8 mouse cellular contexts compared by ENCODE assay signal in the genomic region with DNA sequence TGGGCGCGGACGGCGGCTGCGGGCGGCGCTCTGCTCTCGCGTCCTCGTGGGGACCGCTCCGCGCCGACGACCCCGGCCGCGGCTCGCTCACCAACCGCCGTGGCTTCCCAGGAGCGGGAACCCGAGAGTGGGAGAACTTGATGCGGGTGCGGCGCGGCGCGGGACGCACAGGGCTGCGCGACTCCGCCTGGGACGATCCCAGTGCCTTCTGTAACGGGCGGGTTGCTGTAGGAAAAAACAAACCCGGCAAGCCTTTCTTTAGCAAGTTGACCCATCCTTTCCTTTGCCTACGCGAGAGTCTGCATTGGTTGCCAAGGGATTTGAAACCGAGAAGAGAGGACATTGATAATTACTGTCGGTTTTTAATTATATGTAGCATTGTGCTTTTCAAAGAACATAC. TPM values are rescaled to one million over a fixed set of nuclear protein-coding genes. Genes with fewer than 3 reads are reported as not detected.
A peak's percentile ranks its signal among the peaks of the same experiment; 100 is the strongest.
DNase-seq lines count a peak whose midpoint lies in the region; ATAC-seq and TF ChIP-seq lines count a peak whose summit lies in the region.

No protein-coding gene starts in this region.

- H3K27me3 ChIP-seq in kidney, adult 2 months (replicated peaks; ENCODE audit: control insufficient read depth, insufficient read depth, low read length): no peaks in the 10 kb centered on the region
- H3K27me3 ChIP-seq in forebrain, embryonic 12.5 days: no peaks in the 10 kb centered on the region
- H3K27me3 ChIP-seq in liver, embryonic 14.5 days (ENCODE audit: control insufficient read depth, insufficient read depth, low read length): no peaks in the 10 kb centered on the region

- peak; percentile 72; the same call in 1 of the 2 replicates for ATAC-seq in forebrain, embryonic 12.5 days (ENCODE audit: low FRiP score)
- ATAC-seq in liver, embryonic 14.5 days (ENCODE audit: insufficient read depth): peak; percentile 61
- ATAC-seq in CD4-positive, CD25-positive, alpha-beta regulatory T cell, adult 4 months: no peak
- no peak for ATAC-seq in megakaryocyte-erythroid progenitor cell, adult 5-6 weeks (replicated peaks; ENCODE audit: low FRiP score, low TSS enrichment, poor library complexity, severe bottlenecking)

- TF ChIP-seq CTCF in kidney, adult 2 months (conservative IDR thresholded peaks at IDR 0.05; ENCODE audit: insufficient read depth, insufficient read length, low read depth, low read length): no peak
- TF ChIP-seq CTCF in liver, embryonic 14.5 days (IDR thresholded peaks at IDR 0.05; ENCODE audit: low read depth): no peak

- H3K27ac ChIP-seq in kidney, adult 2 months (ENCODE audit: insufficient read depth, low read depth, low read length): peak overlapping the region; percentile 37
- peak overlapping the region; percentile 93 for H3K27ac ChIP-seq in forebrain, embryonic 12.5 days
- peak overlapping the region; percentile 6 for H3K27ac ChIP-seq in liver, embryonic 14.5 days

- no peak for DNase-seq in kidney, adult 2 months
- DNase-seq in kidney, adult 9 months: no peak
- peak; percentile 61 for DNase-seq in NIH3T3 (ENCODE audit: low read depth)
- DNase-seq in liver, embryonic 14.5 days (ENCODE audit: low read depth in 3 of 3, low spot score in 3 of 3): no peak
- no peak for DNase-seq in thymus, postnatal 14 days

- TF ChIP-seq POLR2A in kidney, adult 2 months (IDR thresholded peaks at IDR 0.05; ENCODE audit: low read depth, low read length): no peak

- H3K9me3 ChIP-seq in forebrain, embryonic 12.5 days: no peaks in the 10 kb centered on the region
- H3K9me3 ChIP-seq in liver, embryonic 14.5 days (ENCODE audit: control insufficient read depth, low read length): no peaks in the 10 kb centered on the region

- no peaks in the 10 kb centered on the region for H3K4me1 ChIP-seq in kidney, adult 2 months (ENCODE audit: control insufficient read depth, insufficient read depth, low read length)
- peaks cover 10% of the 10 kb centered on the region for H3K4me1 ChIP-seq in forebrain, embryonic 12.5 days
- peaks cover 0 to 7% of the 10 kb centered on the region in 2 experiments; a peak in 2 of 4 replicates for H3K4me1 ChIP-seq in liver, embryonic 14.5 days (replicated peaks; ENCODE audit: control insufficient read depth in 2 of 2, insufficient read depth in 2 of 2, low read length in 1 of 2)

- H3K4me2 ChIP-seq in forebrain, embryonic 12.5 days: peak overlapping the region; percentile 60
- peak overlapping the region; percentile 81 for H3K4me2 ChIP-seq in liver, embryonic 14.5 days (ENCODE audit: low read depth)

- no peak for TF ChIP-seq EP300 in liver, embryonic 14.5 days (IDR thresholded peaks at IDR 0.05; ENCODE audit: low read depth)

- under 1% methylated on average over 41 of the region's 41 CpGs for WGBS in kidney, adult 2 months
- 0% methylated on average over 41 of the region's 41 CpGs for WGBS in forebrain, embryonic 12.5 days
- WGBS in liver, embryonic 14.5 days (ENCODE audit: insufficient replicate concordance): 0% methylated on average over 41 of the region's 41 CpGs

- peak overlapping the region; percentile 83 for H3K9ac ChIP-seq in forebrain, embryonic 12.5 days
- H3K9ac ChIP-seq in liver, embryonic 14.5 days (replicated peaks): peak overlapping the region; percentile 73

- peak overlapping the region; percentile 80 for H3K4me3 ChIP-seq in kidney, adult 2 months (ENCODE audit: insufficient read depth, low read depth, low read length)
- H3K4me3 ChIP-seq in forebrain, embryonic 12.5 days (replicated peaks): peak overlapping the region; percentile 86
- H3K4me3 ChIP-seq in liver, embryonic 14.5 days (ENCODE audit: insufficient read depth in 1 of 2, low read depth in 2 of 2, low read length in 2 of 2): peak overlapping the region; percentile 81 to 86

- no peaks in the 10 kb centered on the region; the same call in 1 of the 2 replicates for H3K36me3 ChIP-seq in kidney, adult 2 months (ENCODE audit: control insufficient read depth, insufficient read depth, low read length)
- H3K36me3 ChIP-seq in forebrain, embryonic 12.5 days (replicated peaks): peaks cover 31% of the 10 kb centered on the region
- no peaks in the 10 kb centered on the region; the same call in 1 of the 2 replicates for H3K36me3 ChIP-seq in liver, embryonic 14.5 days (replicated peaks; ENCODE audit: control insufficient read depth, insufficient read depth, low read depth)

RNA-seq across cellular contexts. Expression of a gene that starts 0.5 kb away (rescaled TPM):
- 7.3 and 7.5 TPM in 2 replicates for polyA plus RNA-seq in kidney, adult 2 months (2012; rRNA removed)
- polyA plus RNA-seq in forebrain, embryonic 12.5 days (2016; fragmentation: Nextera tagmentation; extraction: Ambion mirVana): 30.7 and 32.3 TPM in 2 replicates
- 2.1 and 2.5 TPM in 2 replicates for polyA plus RNA-seq in liver, embryonic 14.5 days (2012; rRNA removed)
- polyA plus RNA-seq in liver, embryonic 14.5 days (2014; fragmentation: Nextera tagmentation; extraction: Ambion mirVana): 2.9 and 3.8 TPM in 2 replicates
- polyA plus RNA-seq in CD4-positive, CD25-positive, alpha-beta regulatory T cell, adult 4 months (2017; shearing (Covaris generic)): 1 to 10 TPM; 8.0 to 9.7 TPM
- 1.6 and 3.5 TPM in 2 replicates for total RNA-seq in megakaryocyte-erythroid progenitor cell, adult 5-6 weeks (2014; fragmentation: Nextera tagmentation)
- 0.99 and 4.2 TPM in 2 replicates for total RNA-seq in megakaryocyte-erythroid progenitor cell, adult 5-6 weeks (2017)

RNA-seq across cellular contexts. Expression of a gene that starts 37.4 kb away (rescaled TPM):
- 18.0 and 22.0 TPM in 2 replicates for polyA plus RNA-seq in kidney, adult 2 months (2012; rRNA removed)
- 28.3 and 29.0 TPM in 2 replicates for polyA plus RNA-seq in forebrain, embryonic 12.5 days (2016; fragmentation: Nextera tagmentation; extraction: Ambion mirVana)
- 27.5 and 30.2 TPM in 2 replicates for polyA plus RNA-seq in liver, embryonic 14.5 days (2012; rRNA removed)
- 45.4 and 45.9 TPM in 2 replicates for polyA plus RNA-seq in liver, embryonic 14.5 days (2014; fragmentation: Nextera tagmentation; extraction: Ambion mirVana)
- polyA plus RNA-seq in CD4-positive, CD25-positive, alpha-beta regulatory T cell, adult 4 months (2017; shearing (Covaris generic)): 1 to 10 TPM in 1 of 2 experiments, under 1 TPM in 1; 0.91 to 2.3 TPM
- 66.0 and 89.5 TPM in 2 replicates for total RNA-seq in megakaryocyte-erythroid progenitor cell, adult 5-6 weeks (2014; fragmentation: Nextera tagmentation)
- 64.8 and 76.6 TPM in 2 replicates for total RNA-seq in megakaryocyte-erythroid progenitor cell, adult 5-6 weeks (2017)

RNA-seq across cellular contexts. Expression of a gene that starts 50.6 kb away (rescaled TPM):
- 2.9 and 3.0 TPM in 2 replicates for polyA plus RNA-seq in kidney, adult 2 months (2012; rRNA removed)
- polyA plus RNA-seq in forebrain, embryonic 12.5 days (2016; fragmentation: Nextera tagmentation; extraction: Ambion mirVana): 50.0 and 50.7 TPM in 2 replicates
- 23.4 and 34.1 TPM in 2 replicates for polyA plus RNA-seq in liver, embryonic 14.5 days (2012; rRNA removed)
- 38.1 and 40.7 TPM in 2 replicates for polyA plus RNA-seq in liver, embryonic 14.5 days (2014; fragmentation: Nextera tagmentation; extraction: Ambion mirVana)
- polyA plus RNA-seq in CD4-positive, CD25-positive, alpha-beta regulatory T cell, adult 4 months (2017; shearing (Covaris generic)): 10 to 100 TPM; 19.8 to 23.3 TPM
- total RNA-seq in megakaryocyte-erythroid progenitor cell, adult 5-6 weeks (2014; fragmentation: Nextera tagmentation): 88.7 and 102 TPM in 2 replicates
- total RNA-seq in megakaryocyte-erythroid progenitor cell, adult 5-6 weeks (2017): 94.2 and 137 TPM in 2 replicates

Comparison
In these comparisons a context has a peak if more than half of its experiments do, and no peak if none do; other contexts are left out.
1. H3K27ac ChIP-seq: peak in every context shown above with its lines; median percentile 93 in forebrain, embryonic 12.5 days; 37 in kidney, adult 2 months; 6 in liver, embryonic 14.5 days.
2. ATAC-seq: peak in forebrain, embryonic 12.5 days (single experiment) and liver, embryonic 14.5 days (single experiment); none in CD4-positive, CD25-positive, alpha-beta regulatory T cell, adult 4 months (single experiment) and megakaryocyte-erythroid progenitor cell, adult 5-6 weeks (single experiment).
3. Peak in every context shown above with its lines, with median percentiles within 50 percentile points of each other: H3K4me3 ChIP-seq.